Mouse (Mus musculus) layer of hippocampus, adult 2 months (tissue): ENCODE results near the gene Poglut1. TPM values are rescaled to one million over a fixed set of nuclear protein-coding genes. Genes with fewer than 3 reads are reported as not detected.

Experiments
- DNase-seq, 2 experiments: peaks; one replicate each; pipeline ENCODE4 v3.0.0; 2022; ENCODE audit warnings: low spot score in 2 of 2
- H3K27ac ChIP-seq: fragments of 200-600 bp; 2 replicates; pipeline ENCODE4 v1.8.1; 2022
- H3K4me3 ChIP-seq: fragments of 200-600 bp; 2 replicates; pipeline ENCODE4 v1.8.1; 2022; ENCODE audit warnings: mild to moderate bottlenecking
- CTCF ChIP-seq: fragments of 200-600 bp; conservative IDR thresholded peaks from 2 replicates; pipeline ENCODE4 v1.8.1; 2022; ENCODE audit warnings: antibody characterized with exemption, mild to moderate bottlenecking, moderate library complexity
- long read RNA-seq, 2 experiments: library from polyadenylated mRNA; stranded (forward); transcript quantifications; one replicate each; pipeline ENCODE4 v2.0.0; 2021; ENCODE audit warnings: borderline mapping rate in 2 of 2
- total RNA-seq, 2 experiments: library from RNA; stranded (reverse); gene quantifications; 2 replicates each; pipeline ENCODE4 v1.2.3; 2021

Gene Poglut1
- total RNA-seq: 10 to 100 TPM; 49.3 to 52.3 TPM
- long read RNA-seq, experiment 1, transcript Poglut1-201 (11 exons, 2,758 nt): major isoform, 25 of 62 reads
- long read RNA-seq, experiment 1, transcript Poglut1-205 (11 exons, 2,922 nt): minor isoform, 24 of 62 reads
- long read RNA-seq, experiment 1, partial matches to known transcripts: 6 of 62 reads
- long read RNA-seq, experiment 1, other reads (novel, unspliced or antisense): 7 of 62 reads
- long read RNA-seq, experiment 2, transcript Poglut1-201 (11 exons, 2,758 nt): major isoform, 38 of 72 reads
- long read RNA-seq, experiment 2, transcript Poglut1-205 (11 exons, 2,922 nt): minor isoform, 21 of 72 reads
- long read RNA-seq, experiment 2, partial matches to known transcripts: 8 of 72 reads
- long read RNA-seq, experiment 2, other reads (novel, unspliced or antisense): 5 of 72 reads

DNA sequence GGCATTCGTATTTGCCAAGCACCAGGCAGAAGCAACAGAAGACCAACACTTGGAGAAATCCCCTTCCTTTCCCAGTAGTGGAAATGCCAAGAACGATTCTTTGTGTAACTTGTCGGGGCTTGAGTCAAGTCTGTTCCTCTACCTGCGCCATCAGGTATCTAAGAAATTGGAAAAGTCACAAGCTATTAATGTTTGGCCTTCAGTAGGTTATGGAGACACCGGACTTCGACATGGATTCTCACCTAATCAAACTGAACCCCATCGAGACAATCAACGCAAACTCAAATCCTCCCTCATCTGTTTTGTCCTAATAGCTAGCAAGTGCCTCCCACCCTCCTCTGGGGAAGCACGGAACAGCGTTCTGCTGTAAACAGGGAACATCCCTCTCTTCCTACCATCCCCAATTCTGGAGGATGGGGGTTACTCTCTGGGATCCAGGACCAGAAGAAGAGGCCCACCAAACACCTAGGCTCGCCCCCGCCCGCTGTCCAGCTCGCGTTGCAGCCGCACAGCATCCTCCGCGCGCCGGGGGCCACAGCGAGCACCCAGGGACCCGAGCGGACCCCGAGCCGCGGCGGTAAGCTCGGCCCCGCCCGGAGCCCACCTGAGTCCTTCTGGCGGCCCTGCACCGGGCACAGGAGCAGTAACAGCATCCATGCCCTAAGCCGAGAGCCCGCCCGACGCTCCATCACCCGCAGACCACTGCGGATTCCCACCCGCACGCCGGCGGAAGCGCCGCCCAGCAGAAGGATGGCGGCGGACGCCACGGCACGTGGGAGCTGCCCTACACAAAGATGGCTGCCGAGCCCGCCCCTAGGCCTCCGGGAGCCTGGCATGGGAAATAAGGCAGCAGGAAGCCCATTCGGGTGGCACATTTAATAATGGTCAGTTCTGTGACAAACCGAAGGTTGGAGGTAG, at the start of gene Poglut1:
TSS of gene Poglut1 (minus strand) at position 780 of the 918 bp plus-strand sequence.
- DNase-seq: peak; percentile 79 to 81
- H3K27ac ChIP-seq: peak within 1 kb of the TSS; percentile 98
- TF ChIP-seq CTCF: 0 out of 2 replicates have a peak, but pooled peaks have one; percentile 25
- H3K4me3 ChIP-seq: peak within 1 kb of the TSS; percentile 82

DNA sequence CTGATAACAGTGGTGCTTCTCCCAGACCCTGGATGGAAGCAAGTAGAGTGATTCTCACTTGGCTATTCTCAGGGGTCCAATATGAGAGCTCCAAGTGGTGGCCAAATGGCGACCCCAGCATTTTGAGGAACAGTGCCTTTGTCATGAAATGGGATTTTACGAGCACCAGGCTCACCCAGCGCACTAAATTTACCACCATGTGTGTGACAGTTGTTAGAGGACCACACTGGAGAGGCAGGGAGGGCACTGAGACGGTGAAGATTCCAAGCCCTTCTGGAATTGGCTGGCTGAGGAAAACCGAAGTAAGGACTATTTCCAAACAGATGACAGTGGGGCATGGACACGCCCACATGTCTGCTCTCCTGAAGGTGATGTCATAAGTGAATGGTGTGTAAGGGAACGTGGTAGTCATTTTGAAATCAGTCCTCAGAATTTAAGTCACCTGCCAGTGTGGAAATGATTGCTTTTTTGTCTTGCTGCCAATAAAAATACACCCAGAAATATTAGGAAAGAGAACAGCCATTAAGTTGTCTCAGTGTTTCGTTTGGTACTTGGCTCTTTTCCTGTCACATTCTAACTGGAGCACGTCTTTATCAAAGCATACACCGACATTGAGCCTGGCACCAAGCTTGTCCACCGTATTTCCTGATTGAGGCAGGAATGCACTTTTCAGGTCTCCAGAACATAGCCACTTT, 49.1 kb upstream of the Poglut1 start:
- no peak overlapping the region for H3K27ac ChIP-seq
- no peak for TF ChIP-seq CTCF
- DNase-seq: no peak
- no peak overlapping the region for H3K4me3 ChIP-seq

DNA sequence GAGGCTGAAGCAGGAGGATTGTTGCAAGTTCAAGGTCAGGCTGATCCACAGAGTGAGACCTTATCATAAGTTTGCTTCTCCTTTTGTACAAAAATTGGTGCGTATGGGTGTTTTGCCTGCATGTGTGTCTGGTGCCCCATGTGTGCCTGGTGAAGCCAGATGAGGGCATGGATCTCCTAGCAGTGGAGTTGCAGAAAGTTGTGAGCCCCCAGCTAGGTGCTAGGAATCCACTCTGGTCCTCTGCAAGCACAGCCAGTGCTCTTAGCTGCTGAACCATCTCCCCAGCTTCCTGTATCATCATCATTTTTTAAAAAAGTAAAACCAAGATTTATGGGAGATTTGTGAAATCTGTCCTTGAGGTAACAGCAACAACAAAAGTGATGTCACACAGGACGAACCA, 46.6 kb upstream of the Poglut1 start:
- Histone ChIP-seq H3K4me3 (no peak overlapping the region), H3K27ac (no peak overlapping the region)
- DNase-seq: no peak
- no peak for TF ChIP-seq CTCF

DNA sequence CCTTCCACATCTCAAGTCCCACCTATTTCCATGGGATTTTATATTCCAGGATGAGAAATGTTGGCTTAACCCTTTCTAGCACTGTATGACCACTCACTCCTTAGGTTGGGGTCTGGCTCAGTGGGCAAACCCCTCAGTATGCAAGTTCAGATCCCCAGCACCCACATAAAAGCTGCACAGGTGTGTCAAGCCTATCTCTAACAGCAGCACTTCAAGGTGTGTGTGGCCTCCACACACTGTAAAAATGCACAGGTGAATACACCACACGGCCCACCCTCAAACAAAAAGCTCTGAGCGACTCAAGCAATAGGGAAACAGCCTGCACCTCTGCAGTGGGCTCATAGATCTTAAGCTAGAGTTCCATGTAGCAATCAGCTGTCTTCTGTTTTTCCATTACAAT, 46.0 kb upstream of the Poglut1 start:
- no peak for DNase-seq
- Histone ChIP-seq H3K4me3 (no peak overlapping the region), H3K27ac (no peak overlapping the region)
- TF ChIP-seq CTCF: no peak

DNA sequence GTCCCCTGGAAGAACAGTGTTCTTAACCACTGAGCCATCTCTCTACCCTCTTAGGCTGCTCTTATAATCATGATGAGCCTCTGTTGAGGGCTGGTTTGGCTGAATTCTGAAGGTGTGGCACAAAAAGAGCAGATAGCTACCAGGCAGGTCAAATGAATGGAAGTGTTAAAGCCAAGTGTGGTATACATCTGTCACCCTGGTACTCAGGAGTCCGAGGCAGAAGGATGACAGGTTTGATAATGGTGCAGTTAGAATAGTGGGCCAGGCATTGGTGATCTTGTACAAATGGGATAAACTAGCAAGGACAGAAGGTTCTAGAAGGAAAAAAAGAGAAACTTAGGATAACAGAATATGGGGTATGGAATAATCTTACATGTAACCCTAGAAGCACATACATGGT, 44.4 kb upstream of the Poglut1 start:
- DNase-seq: no peak
- H3K4me3 ChIP-seq: no peak overlapping the region
- H3K27ac ChIP-seq: no peak overlapping the region
- TF ChIP-seq CTCF: no peak

DNA sequence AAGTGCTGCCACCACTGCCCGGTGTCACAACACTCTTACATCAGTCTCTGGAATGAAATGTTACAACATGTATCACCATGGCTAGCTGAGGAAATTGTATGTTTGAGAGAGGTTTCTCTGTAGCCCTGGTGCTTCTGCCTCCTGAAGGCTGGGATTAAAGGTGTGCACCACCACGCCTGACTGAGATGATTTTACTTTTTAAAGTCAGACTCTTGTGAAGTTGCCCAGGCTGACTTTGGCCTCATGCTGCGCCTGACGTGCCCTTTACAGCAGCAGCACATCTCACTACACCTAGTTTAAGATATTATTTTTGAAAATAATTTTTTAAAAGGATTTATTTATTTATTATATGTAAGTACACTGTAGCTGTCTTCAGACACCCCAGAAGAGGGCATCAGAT, 42.9 kb upstream of the Poglut1 start:
- no peak for TF ChIP-seq CTCF
- no peak for DNase-seq
- Histone ChIP-seq H3K4me3 (no peak overlapping the region), H3K27ac (peak overlapping the region; percentile 41; the same call in 1 of the 2 replicates)

DNA sequence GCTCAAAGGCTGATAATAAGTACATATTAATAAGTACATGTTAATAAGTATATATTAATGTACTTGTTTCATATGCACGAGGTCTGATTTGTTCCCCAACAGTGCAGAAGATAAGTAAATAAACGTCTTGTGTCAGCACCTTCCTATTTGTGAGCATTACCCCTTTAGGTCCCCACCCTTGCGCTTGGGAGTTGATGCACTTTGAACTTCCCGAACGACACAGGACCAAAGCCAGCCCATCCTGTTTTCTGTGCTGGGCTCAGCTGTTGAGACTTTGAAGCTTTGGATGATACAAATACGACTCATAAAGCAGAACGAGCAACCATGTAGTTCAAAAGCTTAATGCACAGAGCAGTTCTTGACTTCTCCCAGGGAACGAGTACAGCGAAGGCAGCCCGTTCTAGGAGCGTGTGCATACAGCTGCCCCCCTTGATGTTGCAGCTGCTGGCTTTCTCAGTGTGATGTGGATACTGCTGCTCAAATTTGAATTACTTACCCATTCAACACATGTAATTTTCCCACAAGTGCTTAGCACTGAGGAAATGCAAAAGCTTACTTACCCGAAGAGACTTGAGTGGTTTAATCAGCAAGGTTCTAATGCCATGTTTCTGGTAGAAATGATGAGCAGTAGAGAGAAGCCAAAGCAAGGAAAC, 42.1 kb upstream of the Poglut1 start:
- no peak overlapping the region for H3K4me3 ChIP-seq
- no peak for TF ChIP-seq CTCF
- peak overlapping the region; percentile 60 for H3K27ac ChIP-seq
- DNase-seq: no peak

DNA sequence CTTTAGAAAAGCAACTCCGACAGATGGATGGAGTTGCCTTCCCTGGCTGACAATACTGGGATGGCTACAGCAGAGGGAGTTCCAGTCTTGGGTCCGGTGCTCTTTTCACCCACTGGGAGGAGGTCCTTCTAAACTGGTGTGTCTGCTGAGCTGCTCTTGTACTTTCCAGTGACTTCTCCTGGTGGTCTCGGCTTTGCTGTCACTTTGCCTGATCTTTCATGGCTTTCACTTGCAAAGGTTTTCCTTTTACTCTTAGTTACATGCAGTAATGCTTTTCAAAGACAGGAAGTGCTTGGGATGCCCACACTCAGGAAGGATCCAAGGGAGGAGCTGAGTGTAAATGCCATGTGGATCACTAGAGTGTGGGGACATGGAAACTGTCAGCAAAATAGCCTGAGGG, 41.4 kb upstream of the Poglut1 start:
- Histone ChIP-seq H3K27ac (peak overlapping the region; percentile 60), H3K4me3 (no peak overlapping the region)
- no peak for DNase-seq
- peak; percentile 41 for TF ChIP-seq CTCF

DNA sequence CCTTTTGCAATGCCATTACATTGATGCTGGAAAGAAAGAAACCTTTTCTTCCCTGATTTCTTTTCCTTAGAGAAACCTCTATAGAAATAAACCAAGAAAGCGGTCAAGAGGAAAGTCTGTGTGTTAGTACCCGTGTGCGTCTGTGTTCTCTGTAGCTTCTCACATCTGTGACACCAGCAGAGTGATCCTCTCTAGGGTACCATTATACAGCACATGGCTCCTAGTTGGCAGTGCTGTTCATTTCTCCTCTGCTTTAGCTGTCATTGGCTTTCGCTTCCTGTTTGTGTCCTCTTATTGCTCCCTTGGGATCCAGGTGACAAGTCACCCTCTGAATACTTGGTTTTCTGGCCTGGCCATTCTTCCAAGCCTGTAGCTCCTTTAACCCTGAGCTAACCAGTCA, 37.5 kb upstream of the Poglut1 start:
- TF ChIP-seq CTCF: no peak
- no peak overlapping the region for H3K27ac ChIP-seq
- DNase-seq: no peak
- H3K4me3 ChIP-seq: no peak overlapping the region

DNA sequence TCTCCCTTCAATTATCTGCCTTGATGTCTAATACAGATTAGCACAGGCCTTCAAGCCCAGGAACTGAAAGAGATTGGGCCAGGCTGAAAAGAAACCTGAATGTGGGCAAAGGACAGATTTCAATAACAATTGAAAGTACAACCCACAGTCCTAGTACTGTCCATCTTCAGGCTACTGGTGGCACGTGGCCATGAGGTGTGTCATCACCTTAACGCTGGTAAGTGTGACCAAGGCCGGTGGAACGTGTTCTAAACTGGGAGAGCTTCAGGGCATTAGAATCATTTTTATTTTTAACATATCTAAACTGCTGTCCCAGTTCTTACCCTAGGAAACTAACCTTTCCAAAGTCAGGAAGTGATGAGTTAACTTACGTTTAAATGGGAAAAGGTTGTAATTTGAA, 37.1 kb upstream of the Poglut1 start:
- H3K4me3 ChIP-seq: no peak overlapping the region
- no peak for DNase-seq
- no peak overlapping the region for H3K27ac ChIP-seq
- no peak for TF ChIP-seq CTCF

DNA sequence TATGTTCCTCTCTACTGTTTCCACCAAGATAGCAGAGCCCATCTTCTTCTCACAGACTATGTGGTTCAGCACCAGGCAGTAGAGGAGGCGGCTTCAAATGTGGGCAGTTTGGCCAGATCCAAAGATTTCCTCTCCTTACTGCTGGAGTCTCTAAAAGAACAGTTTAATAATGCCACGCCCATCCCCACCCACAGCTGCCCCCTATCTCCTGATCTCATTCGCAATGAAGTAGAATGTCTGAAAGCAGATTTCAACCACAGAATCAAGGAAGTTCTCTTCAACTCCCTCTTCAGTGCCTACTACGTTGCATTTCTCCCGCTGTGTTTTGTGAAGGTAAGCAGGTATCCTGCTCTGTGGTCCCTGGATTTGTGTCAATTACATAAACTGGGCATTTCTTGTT, 35.1 kb upstream of the Poglut1 start:
- Histone ChIP-seq H3K4me3 (no peak overlapping the region), H3K27ac (no peak overlapping the region)
- no peak for DNase-seq
- TF ChIP-seq CTCF: no peak

DNA sequence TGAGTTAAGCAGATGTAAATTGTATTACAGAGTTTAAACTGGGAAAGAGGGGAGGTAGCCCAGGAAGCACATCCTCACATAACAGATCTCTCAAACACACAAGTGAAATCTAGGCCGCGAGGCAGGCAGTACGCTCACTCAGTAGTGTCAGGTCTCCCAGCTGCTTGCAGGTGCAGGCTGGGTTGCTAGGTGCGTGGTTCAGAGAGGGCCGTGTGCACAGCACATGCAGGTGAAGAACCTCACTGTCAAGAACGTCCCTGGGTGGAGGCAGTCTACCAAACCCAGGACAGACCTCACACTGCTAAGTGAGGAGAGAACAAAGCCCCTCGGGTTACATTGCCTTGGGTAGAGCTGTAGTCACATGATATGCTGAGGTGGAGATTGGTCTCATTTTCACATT, 34.7 kb upstream of the Poglut1 start:
- TF ChIP-seq CTCF: no peak

More for the DNA sequence above, 34.7 kb upstream of the Poglut1 start:
- no peak for DNase-seq
- Histone ChIP-seq H3K4me3 (no peak overlapping the region), H3K27ac (no peak overlapping the region)
